Mouse (Mus musculus) urinary bladder, postnatal 25 days (tissue): ENCODE measurements around the gene Sctr.
A peak's percentile ranks its signal among the peaks of the same experiment; 100 is the strongest.

Experiments
- DNase-seq: peaks from one replicate; pipeline ENCODE4 v3.0.0; 2022; ENCODE audit warnings: low spot score

Gene Sctr

GRCm38 (mm10) chr1:120027693-120028092 lies 21.0 kb downstream of the Sctr start:
- DNase-seq = no peak

GRCm38 (mm10) chr1:120030474-120030873 lies 23.8 kb downstream of the Sctr start:
- no peak for DNase-seq

DNA sequence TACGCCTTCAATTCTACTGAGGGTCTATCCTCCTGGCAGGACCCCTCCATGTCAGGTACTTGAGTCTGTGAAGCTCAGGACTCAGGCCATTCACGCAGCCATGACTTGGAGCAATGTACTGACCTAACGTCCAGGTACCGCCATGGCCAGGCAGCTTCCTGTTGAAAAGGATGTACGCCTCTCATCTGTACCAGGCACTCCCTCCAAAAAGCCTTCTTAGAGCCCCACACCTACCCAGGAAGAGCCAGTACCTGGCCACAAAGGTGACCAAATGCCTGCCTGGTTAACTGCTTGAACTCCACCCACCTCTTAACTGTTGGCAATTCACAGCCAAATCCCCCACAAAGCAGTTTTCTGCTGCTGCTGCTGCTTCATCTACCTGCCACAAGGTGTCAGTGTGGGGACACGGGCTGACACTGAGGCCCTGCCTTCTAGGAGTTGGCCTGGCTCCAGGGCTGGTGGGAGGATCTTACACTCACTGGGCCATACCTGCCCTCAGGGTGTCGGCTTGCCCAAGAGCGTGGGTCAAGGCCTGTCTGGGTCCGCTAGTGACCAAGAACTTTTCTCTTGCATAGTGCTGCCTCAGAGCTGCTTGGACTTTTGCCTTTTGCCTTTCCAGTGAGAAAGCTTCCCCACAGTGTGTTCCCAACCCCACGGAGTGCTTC lies 26.2 kb downstream of the Sctr start:
- DNase-seq = peak; percentile 79

- no peak for DNase-seq
Observed at GRCm38 (mm10) chr1:120033469-120033854, 26.8 kb downstream of the Sctr start.

DNA sequence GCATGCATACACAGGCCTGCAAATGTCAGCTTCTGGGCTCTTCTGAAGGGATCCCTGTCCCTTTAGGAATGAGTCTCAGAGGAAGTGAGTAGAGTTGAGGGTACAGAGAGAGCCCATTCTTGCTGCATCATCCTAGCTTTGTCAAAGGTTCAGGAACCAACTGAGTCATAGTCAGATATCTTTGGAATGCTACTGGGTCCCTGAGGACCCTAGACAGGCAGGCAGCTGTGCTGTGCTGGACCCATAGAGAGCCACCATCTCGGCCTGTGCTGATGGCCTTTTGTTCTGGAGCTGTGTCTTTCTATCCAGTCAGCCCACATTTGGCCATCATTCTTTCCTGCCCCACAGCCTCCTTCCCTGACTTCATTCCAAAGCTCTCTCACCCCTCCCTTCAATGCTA lies 28.1 kb downstream of the Sctr start:
- no peak for DNase-seq

GRCm38 (mm10) chr1:120035456-120036034 lies 28.9 kb downstream of the Sctr start:
- no peak for DNase-seq

GRCm38 (mm10) chr1:120037021-120037683 lies 30.5 kb downstream of the Sctr start:
- no peak for DNase-seq

DNA sequence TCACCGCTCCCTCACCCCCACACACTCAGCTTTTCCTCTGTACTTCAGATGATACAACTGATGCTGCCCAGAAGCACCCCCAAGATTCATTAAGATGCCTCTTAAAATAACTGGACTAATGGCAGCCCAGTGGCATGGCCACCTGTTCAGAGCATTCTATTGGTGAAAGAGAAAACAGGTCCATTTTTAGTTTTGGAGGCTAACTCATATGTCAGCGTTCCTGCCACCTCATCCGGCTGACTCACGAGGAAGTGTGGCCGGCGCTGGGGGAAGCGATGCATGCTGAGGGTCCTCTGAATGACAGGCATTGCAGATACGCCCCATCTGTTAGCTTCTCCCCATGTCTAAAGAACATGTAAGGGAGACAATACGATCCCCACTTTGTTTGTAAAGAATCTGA lies 31.9 kb downstream of the Sctr start:
- no peak for DNase-seq

DNA sequence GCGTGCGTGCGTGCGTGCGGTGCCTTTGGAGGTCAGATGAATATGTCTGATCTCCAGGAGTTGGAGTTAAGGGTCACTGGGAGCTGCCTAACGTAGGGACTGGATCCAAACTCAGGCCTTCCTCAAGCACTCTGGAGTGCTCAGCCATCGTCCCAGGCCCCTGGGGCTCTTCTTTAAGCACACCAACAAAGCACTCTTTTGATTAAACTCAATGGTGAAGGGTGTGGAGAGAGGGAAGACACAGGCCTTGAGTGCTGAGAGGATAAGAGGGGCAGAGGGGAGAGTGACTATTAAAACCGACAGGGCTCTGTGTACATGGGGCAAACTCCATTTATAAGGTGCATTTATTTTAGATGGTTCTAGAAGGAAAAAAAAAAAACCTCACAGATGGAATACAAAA lies 35.7 kb downstream of the Sctr start:
- DNase-seq = no peak

- DNase-seq = no peak
Observed at GRCm38 (mm10) chr1:120044584-120044983, 37.9 kb downstream of the Sctr start.

GRCm38 (mm10) chr1:120047325-120047724 lies 40.6 kb downstream of the Sctr start:
- DNase-seq = no peak

DNA sequence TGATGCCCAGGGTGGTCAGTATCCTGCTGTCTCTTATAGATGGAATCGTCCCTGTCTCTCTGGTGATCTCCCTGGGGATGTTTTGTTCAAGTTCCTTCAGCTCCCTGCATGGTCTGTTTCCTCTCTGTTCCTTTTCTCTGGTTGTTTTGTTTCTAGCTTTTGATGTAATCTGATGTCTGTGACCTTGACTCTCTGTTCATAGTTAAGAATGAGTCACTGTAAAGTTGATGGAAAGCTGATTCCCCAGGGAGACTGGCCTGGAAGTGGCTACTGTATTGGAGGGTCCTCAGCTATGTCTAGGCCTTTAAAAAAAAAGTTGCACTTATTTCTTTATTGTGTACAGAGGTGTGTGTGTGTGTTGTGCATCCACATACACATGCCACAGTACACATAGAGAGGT lies 44.4 kb downstream of the Sctr start:
- no peak for DNase-seq

GRCm38 (mm10) chr1:120054997-120055396 lies 48.3 kb downstream of the Sctr start:
- DNase-seq = no peak

GRCm38 (mm10) chr1:120055475-120055874 lies 48.8 kb downstream of the Sctr start:
- DNase-seq = no peak

DNA sequence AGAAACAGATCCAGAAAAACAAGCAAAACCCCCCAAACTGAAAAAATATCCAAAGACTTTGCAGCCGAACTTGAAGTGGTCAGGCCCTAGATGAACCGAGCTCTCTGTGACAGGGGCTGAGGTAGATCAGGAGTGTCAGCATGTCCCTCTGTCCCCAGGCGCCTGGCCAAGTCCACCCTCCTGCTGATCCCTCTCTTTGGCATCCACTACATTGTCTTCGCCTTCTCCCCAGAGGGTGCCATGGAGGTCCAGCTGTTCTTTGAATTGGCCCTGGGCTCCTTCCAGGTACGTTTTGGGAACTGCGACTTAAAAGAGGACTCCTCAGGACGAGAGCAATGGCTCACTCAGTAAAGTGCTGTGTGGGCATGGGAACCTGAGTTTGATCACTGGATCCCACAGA lies 49.5 kb downstream of the Sctr start:
- no peak for DNase-seq

DNA sequence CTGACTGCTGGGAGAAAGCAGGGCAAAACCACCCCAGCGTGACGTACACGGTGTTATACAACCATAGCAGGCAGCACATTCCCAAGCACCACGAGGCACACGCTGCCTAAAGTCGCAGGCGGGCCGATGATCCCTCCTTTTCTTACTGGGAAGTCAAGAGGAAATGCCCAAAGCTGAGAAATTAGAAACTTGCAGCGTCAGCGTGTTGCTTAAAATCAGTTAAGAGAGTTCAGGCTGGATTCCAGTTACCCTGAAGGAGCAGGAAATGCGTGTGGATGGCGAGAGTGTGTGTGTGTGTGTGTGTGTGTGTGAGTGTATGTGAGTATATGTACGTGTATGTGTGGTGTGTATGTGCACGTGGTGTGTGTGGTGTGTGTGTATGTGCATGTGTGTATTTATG lies 50.4 kb downstream of the Sctr start:
- DNase-seq = no peak

DNA sequence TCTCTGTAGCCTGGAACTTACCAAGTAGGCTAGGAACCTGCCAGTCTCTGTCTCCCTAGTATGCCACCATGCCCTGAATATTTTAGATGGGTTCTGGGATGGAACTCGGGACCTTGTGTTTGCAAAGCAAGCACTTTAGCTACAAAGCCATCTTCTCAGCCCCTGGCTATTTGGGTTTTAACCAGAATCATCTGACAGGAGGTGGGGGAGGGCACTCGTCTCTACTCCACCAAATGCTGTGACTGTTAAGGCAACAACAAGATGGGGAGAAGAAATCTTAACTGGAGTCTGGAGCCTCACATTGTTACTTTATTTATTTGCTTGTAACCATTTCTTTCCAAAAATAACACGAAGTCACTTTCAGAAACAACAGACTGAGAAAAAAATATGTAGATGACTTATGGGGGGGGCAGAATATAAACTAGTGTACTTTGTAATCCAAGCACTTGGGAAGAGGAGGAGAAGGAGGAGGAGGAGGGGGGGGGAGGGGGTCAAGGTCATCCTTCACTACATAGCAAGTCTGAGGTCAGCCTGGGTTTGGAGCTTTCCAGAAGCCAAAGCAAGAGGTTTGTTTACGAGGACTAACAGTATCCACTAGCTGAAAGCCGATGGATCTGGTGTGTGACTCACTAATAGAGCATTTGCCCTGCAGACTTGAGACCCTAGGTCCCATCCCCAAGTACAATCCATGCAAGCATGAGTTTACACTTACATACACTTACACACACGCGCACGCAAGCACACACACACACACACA lies 51.2 kb downstream of the Sctr start:
- no peak for DNase-seq

- no peak for DNase-seq
Observed at GRCm38 (mm10) chr1:120060687-120061086, 54.0 kb downstream of the Sctr start.

DNA sequence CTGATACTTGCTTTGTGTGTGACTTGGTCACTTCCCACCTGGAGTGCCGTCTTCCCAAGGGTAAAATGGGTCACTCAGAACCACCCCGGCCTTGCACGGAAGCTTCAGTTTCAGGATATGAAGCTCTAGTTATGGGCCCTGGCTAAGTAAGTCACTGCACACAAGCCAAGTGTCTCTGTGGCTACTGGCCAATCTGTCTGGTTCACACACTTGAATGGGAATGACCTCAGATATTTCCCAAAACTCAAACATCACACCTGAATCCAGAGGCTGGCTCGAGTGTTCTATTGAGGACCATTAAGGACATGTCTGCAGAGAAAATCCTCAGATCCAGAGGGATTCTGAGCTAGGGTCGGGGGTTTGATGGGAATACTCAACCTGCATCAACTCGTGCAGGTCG lies 55.5 kb downstream of the Sctr start:
- DNase-seq = no peak

DNA sequence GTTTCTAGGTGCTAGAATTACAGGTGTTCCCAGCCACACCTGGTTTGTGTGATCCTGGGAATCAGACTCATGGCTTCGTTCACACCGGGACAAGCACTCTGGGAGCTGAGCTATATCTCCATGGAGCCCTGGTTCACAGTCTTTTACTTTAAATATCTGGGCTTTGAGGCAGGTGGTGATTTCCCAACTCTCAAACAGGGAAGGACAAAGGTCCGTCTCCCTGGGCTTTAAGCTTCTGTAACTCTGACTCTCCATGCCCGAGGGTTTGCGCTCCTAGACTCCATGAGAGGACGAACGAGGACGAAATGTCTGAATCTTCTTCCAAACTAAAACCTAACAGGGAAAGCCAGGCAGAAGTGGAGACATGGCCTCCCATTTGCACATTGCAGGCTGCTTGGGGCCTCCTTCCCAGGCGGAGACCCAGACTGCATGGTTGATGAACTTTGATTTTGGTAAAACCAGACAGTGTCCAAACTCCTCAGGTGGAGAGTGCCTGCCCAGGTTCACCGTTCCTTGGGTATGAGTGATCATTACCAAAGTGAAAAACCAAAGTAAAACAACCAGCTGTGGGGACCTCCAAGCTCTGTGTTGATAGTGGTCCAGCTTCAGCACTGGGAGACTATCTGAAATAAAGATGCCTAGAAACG lies 57.5 kb downstream of the Sctr start:
- DNase-seq = no peak

DNA sequence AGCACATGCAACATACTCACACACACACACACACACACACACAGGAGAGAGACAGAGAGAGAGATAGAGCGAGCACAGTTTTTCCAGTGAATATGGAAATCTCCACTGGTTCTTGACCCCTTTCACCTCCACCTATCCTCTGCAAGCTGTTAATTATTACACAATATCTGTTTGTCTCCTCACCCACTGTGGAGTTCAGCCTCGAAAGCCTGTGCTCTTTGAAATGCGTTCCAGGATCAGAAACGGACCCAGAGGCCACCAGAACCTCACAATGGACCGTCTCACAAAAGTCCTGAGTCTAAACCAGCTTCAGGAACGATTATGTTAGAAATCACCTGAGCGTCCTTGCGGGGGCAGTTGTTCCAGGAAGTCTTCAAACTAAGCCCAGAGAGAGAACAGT lies 59.5 kb downstream of the Sctr start:
- DNase-seq = no peak

DNA sequence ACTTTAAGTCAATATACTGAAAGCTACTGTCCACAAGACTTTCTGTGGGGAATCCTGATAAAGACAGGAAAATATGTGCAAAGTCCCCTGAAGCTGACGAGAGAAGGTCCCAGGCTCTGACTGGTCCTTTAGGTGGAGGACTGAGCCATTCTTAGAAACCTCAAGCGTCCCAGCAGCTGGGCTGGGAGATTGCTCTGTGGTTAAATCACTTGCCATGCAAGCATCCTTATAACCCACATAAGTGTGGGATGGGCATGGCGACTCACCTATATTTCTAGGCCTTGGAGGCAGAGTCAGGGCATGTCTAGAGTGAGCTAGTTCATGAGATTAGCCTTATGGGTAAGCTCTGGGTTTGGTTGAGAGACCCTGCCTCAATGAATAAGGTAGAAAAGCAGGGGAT lies 59.9 kb downstream of the Sctr start:
- no peak for DNase-seq

GRCm38 (mm10) chr1:120069120-120069519 lies 62.4 kb downstream of the Sctr start:
- no peak for DNase-seq
